Mouse (Mus musculus): ENCODE data around the gene Wdr20.

Gene Wdr20

DNA sequence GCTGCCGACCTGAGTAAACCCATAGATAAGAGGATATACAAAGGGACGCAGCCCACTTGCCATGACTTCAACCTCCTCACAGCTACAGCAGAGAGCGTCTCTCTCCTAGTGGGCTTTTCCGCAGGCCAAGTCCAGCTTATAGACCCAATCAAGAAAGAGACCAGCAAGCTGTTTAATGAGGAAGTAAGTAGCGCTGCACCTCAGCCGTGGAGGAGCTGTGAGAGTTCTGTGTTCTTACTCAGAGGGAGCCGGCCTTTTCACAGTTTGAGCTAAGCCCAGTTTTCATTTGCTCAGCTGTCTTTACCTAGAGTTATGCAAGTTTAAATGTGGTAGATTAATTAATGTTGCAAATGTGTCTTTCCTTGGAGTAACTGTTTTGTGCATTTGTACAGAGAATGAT, 41.6 kb downstream of the Wdr20 start:
- no peak for DNase-seq (ENCODE audit: low spot score)

DNA sequence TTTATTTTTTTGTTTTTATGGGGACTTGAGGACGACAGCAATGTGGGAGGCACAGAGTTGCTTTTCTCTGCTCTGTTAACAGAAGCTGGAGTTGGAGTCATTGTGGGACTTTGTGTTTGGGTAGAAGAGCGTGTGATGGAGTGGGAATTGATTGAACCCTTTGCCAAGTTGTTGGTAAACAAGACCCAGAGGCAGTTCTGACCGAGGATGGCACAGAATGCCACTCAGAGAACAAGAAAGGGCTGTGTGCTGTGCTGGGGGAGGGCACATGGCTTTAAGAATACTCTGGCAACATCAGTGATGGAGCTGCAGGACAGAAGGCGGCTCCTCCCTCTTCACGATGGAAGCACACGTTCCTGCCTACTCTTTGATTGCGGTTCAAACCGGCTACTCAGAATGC, 43.4 kb downstream of the Wdr20 start:
- DNase-seq (ENCODE audit: low spot score) = no peak

DNA sequence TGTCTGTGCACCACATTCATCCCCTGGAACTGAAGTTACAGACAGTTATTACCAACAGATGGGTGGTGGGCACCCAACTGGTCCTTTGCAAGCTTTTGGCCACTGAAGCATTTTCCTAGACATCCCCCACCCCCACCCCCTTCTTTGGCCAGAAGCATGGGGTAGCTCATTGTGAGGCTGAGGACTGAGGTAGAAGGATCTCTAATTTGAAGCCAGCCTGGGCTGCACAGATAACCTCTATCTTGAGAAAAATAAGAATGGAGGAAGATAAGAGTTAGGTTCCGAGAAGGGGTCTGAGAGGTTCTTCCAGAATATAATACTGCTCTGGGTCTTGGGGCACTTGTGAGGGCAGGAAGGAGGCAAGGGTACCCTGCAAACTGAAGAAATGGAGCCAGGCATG, 44.5 kb downstream of the Wdr20 start:
- DNase-seq (ENCODE audit: low spot score) = no peak

DNA sequence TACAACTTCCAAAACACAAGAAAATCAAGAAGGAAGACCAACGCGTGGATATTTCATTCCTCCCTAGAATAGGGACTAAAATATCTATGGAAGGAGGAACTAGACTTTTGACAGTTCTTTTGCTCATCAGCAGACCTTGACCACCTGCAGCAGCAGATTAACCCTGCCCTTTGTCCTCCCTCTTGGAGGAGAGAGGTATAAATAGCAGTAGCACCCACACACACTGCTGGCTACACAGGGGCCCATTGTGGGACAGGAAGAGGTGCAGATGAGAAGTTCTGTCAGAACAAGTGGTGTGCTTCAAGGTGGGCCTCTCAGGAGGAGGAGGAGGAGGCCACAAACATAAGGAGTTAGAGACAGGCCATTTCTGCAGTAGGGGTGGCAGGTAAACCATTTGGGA, 46.5 kb downstream of the Wdr20 start:
- DNase-seq (ENCODE audit: low spot score) = no peak

DNA sequence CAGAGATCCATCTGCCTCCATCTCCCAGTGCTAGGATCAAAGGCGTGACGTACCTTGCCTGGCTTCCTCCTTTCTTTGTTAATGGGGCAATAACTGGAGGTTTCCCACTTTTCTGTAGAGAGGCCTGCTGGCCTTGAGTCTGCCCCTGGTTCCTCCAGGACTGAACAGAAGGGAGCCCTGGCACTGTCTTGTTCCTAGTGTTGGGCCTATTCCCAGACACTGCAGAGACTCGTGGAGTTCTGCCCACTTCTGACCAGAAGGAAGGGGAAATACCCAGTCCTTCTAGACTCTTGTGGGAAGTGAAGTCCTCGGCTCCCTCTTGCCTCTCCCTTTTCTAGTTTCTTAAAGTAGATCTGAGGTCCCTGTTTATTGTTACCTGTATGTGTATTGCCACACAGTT, 48.5 kb downstream of the Wdr20 start:
- DNase-seq (ENCODE audit: low spot score) = no peak

DNA sequence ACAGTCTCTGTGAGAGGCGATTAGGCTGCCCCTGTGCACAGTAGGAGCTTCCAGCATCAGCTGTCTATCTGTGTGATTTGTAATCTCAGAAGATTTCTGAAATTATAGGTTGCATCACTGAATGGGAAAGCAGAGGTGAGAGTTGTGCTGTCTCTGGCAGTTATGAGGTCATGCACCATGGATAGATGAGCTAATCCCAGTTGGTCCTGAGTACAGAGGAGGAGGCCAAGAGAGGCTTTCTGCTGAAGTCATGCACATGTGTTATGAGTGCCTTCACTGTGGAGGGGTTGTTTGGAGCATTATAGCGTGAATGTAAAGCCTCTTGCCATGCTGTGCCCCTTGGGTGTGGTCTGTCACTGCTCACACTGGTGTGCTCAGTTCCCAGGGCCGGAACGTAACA, 52.8 kb downstream of the Wdr20 start:
- no peak for DNase-seq (ENCODE audit: low spot score)

DNA sequence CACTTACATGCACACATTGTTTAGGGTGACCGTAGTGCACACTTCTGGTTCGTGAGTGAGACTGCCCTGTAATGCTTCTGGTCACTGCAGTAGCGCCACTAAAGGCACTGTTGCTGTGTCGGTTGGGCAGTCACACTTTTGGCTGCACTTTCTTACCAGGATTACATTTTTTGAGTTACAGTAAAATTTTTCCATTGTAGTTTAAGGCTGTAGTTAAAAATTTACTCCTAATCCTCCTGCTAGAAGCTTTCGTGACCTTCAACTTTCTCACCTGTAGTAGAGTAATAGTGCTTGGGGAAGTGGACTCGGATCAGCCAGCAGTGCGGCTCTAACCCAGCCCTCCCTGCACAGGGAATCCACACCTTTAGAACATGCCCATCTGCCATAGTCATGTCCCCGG, 53.3 kb downstream of the Wdr20 start:
- no peak for DNase-seq (ENCODE audit: low spot score)

DNA sequence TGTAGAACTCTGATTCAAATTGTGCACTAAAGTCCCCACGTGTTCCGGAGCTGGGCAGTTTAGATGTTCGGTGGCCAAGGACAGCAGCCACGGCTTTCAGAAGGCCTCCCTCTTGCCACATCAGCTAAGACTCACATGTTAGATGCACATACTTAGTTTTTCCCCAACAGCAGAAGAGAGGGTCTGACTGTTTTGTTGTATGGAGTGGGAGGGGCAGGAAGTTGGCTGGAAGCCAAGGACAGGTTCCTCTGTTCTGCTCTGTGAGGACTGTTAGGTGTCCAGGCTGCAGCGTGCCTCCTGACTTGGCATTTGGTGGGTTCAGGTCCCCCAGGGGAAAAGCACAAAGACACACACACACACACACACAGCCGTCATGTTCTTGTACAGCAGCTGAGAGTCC, 57.3 kb downstream of the Wdr20 start:
- DNase-seq (ENCODE audit: low spot score) = no peak

DNA sequence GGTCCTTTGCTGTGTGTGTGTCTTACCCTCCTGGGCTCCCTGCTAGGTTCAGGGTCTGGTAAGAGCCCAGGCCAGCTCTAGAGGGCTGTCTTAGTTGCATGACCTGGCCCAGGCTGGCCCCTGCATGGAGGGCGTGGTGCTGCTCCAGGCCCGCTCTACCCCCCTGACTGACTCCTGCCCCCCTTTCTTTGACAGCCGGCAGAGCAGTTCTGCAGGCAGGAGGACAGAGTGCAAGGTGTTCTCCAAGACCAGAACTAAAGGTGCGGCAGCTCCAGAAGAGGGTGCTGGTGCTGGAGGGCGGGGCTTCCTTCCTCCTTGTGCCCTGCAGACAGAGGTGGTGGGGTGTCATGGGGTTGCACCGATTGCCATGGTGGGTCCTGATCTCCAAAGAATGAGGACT, 59.0 kb downstream of the Wdr20 start:
- DNase-seq (ENCODE audit: low spot score) = no peak

DNA sequence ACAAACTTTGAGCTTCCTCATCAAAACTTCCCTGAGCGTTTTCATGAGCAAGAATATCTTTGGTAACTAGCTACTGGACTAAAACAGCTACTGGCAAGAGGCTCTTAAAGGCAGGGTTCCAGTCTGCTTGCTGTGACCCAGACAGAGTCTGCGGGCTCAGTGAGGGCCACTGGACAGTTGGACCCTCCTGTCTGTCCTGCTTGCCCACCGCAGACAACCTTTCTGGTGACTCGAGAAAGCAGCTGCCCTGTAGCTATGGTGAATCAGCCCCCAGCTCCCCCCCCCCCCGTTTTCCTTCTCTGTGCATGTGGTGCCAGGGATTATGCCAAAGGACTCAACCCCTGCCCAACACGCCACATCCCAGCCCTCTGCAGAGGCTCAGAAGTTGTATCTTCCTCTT, 59.5 kb downstream of the Wdr20 start:
- DNase-seq (ENCODE audit: low spot score) = no peak

DNA sequence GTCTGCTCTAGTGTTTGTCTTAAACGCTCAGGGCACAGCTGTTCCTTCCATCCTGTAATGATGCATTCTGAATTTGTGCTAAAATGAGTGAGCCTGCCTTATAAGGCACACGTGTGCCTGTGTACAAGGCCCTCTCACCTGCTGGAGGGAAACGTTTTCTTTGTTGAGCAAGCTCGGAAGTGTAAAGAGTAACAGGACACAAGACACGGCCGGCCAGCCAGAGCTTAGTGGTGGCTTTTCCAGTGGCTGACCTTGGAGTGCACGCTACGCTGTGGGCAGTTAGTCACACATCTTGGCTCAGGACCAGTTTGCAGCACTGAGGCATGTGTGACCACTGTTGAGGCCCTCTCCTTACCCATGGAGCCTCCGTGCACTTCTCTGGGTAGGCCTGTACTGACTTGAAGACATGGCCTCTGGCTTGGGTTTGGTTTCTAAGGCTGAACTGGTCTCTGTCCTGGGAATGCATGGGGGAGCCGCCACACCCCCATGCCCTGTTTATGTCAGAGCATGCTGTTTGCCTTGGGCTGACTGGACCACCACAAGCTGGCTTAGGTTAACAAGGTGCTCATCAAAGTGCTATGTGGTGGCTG, 60.2 kb downstream of the Wdr20 start:
- DNase-seq (ENCODE audit: low spot score) = no peak

DNA sequence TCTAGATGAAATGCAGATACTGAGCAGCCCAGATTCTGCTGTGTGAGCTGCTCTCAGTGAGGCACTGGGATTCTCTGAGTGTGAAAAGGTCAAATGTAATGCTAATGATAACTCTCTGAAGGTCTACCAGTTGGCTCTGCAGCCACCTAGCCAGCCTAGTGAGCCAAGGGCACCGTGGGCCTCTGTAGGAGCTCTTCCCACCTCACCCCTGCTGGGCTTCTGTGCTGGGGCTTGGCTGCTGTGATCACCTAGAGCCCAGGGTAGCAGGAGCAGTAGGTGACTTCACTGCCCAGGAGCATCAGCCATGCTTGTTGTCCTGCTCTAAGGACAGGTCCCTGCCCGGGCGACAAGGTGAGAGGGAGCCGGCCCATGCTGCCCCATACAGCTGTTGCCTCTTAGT, 61.5 kb downstream of the Wdr20 start:
- DNase-seq (ENCODE audit: low spot score) = no peak

DNA sequence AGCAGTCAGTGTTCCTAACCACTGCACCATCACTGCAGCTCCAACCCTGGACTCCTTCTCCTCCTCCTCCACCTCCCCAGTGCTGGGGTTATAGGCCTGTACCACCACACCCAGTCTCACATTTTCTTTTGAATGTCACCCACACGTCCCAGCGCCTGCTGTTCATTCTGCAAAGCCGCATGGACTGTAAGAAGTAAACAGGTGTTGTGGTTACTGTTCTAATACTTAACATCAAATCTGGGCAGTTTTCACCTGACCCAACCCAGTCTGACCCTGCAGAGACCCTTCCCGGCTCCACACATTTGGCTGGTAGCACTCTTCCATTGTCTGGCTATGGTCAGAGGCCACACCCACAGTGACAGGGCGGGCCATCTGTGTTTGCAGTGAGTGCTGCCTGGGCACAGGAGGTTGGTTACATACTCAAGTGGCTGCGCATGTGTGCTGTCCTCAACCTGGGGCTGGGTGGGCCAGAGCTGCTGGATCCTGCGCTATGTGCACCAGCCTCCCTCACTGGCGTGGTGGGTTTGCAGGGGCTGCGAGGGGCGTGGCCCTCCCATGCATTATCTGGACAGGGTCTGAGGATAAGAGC, 64.2 kb downstream of the Wdr20 start:
- no peak for DNase-seq (ENCODE audit: low spot score)

DNA sequence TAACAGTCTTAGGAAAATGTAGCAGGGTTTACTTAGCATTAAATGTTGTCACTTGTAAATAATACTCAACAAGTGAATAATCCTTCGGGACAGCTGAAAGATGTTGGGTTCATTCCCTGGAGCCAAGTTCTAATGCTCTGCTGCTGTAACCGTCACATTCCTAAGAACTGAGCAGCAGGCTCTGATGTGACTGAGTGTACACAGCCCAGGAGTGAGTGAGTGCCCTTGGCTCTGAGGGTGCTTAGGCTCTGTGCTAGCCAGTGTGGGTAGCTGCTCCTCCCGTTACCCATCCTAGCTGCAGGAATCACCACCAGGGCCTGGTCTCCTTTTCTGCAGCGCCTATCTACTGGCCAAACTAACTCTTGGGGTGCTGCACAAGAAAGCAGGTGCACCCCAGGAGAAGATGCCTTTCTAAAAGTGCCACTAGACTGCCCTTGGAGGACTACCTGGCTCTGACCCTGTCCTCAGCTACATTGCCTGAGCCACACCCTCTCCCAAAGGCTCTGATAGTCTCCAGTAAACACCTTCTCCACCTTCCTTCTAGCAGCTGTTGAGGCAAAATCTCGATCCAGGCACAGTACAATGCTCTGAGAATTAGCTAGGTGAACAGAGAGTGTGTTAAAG, 65.0 kb downstream of the Wdr20 start:
- DNase-seq (ENCODE audit: low spot score) = no peak

DNA sequence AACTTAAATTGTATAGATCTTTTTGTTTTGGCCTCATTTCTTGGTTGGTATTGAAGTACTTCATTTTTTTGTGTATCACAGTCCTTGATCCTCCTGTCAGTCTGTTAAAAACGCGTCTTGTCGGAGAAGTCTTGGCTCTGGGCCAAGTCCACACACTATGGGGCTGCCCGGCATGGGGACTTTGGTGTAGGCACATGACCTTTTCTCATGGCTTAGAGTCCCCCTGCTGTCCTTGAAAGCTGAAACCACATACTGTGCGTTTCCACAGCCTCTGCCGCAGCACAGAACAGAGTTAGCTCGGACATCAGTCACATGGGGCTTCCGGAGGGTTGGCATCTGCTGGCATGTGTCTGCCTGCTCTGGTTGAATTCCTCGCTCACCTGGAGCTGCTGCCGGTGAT, 66.5 kb downstream of the Wdr20 start:
- peak; percentile 54 for DNase-seq (ENCODE audit: low spot score)

DNA sequence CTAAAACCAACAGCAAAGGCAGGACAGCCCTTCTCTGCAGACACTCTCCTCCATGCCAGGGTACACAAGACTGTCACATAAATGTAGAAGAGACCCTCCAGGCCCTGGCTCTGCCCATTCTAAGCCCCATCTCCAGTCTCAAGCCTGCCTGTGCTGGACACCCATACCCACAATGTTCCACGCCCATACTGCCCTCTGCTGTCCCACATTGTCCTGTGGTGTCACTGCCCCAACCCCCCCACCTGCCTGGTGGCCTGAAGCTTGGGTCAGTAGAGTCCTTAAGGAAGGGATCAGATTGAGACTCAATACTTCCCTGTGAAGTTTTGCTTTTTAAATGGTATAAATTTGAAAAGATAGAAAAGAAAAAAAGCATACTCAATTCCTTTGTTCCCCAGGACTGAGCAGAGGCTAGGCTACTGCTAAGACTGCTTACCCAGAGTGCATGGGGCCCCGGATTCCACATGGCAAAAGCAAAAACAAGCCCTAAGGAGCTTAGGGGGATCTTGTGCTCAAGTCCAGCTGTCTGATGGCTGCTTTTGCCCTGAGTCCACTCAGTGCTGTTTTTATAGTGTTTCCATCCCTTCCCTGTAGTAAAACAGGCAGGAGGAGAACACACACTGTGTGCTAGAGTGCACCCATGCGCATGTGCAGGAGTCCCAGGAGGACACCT, 68.7 kb downstream of the Wdr20 start:
- no peak for DNase-seq (ENCODE audit: low spot score)

DNA sequence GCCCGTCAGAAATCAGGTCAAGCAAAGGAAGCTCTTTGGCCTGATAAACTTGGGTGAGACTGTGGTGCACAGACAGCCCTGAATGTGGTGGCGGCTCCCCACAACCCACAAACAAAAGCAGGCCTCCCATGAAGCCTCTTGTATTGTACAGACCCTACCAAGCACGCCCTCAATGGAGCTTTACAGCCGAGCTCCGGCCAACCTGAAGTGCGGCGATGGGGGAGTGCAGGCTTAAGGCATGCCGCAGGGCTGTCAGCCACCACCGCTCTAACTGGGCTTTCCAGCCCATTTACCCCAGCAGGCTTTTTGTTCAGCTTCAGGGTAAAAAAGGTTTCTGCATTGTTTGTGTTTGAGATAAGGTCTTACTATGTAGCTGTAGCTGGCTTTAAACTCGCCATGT, 70.7 kb downstream of the Wdr20 start:
- peak; percentile 26 for DNase-seq (ENCODE audit: low spot score)

DNA sequence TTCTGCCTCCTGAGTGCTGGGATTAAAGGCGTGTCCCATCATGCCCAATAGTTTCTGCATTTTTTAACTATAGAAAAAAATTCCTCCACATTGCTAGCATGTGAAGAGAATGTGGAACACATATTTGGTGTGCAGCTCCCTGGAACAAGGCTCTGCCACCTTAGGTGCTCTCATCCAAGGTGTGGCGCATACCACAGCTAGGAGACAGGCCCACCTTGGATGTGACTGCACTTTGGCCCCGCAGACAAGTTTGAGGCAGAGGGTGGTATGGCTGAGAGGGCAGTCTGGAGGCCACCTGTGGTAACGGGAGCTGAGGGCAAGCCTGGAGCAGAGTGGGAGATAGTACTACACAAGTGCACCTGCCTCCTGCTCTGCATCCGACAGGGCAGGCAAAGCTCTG, 71.1 kb downstream of the Wdr20 start:
- DNase-seq (ENCODE audit: low spot score) = no peak

DNA sequence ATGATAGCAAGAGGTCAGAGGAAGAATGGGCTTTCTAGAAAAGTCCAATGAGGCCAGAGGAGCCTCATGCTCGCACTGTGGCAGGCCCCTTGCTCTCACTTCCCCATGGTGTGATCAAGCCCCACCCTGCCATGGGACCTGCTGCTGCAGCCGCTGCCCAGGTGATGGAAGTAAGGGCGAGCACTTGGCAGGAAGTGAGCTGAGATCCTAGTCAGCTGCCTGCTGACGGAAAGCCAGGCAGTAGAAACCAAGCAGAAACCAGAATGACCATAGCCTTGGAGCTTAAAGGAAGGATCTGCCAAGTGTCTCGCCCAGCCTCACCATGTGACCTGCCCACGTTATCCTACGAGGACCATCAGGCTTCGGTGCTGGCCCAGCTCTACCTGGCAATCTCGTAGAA, 75.4 kb downstream of the Wdr20 start:
- no peak for DNase-seq (ENCODE audit: low spot score)

DNA sequence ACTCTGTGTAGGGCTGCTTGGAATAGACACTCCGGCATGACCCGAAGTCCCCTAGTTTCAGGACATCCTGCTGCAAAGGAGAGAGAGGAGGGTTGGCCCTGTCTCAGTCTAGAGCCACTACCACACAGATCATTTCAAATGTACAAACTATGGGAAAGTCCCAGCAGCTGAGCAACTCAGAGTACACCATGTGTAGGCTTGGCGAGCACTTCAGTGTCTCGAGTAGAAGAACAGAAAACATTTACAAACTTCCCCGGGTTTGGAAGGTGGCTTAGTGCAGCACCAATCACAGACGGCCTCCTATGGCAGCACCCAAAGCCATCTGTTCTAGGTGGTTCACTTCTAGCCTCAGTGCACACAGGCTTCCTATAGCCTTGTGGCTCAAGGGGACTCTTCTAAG, 75.9 kb downstream of the Wdr20 start:
- DNase-seq (ENCODE audit: low spot score) = no peak

DNA sequence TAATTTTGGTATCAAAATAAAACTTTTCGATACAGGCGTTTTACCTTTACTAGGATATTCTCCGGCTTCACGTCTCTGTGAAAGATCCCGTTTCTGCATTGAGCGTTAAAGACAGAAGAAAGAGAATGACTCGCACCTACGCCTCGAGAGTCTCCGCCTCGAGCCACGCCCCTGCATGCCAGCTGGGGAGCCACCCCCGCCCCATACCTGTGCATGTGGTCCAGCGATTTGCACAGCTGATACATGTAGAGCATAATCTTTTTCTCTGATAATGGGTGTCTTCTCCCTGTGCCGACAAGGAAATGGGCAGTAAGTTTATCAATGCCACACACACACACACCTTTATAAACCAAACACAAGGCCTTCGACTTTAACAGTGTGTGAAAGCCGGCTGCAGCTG, 77.2 kb downstream of the Wdr20 start:
- no peak for DNase-seq (ENCODE audit: low spot score)

DNA sequence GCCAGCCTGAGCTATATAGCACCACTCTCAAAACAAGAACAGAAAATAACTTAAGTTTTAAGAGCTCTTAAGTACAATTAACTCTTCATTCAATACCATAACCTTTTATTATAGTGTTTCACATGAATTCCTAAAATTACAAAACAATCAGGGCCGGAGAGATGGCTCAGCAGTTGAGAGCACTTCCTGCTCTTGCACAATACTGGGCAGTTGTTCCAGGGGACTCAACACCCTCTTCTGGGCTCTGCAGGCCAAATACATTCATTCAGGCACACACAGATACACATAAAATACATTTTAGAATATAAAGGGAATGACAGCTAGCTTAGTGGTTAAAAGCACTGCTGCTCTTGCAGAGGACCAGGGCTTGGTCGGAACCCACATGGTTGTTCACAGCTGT, 79.1 kb downstream of the Wdr20 start:
- no peak for DNase-seq (ENCODE audit: low spot score)

DNA sequence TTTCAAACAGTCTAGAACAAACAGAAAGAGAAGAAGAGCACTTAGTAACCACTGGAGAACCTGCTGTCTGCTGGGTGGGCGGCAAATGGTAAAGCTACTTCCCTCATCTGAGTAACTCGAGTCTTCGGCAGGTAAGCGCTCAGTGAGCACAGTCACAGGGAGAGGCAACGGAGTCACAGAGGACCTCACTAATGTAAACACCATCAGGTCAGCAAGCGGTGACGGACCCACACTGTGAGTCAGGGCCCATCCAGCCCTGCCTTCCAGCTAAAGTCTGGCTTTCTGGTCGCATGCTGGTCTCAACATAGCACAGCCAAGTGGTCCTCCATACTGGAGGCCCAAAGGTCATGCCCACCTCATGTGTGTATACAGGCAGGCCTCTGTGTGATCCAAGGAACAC, 81.6 kb downstream of the Wdr20 start:
- DNase-seq (ENCODE audit: low spot score) = no peak

DNA sequence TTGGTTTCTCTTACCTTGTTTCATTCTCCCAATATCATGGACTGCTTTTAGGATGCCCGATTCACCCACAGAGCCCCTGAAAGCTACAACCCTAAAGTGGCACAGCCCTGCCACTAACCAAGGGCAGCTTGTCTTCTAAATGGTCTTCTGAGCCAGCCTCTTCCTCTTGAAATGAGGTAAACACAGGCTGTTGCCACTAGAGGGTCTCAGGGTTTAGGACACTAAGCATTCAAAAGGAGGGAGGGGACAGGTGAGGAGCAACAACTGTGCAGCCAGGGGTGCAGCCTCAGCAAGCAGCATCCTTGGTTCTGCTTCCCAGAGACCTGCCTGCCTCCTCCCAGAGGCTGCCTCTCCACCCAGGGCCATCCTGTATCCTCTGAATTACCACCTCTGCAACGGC, 84.0 kb downstream of the Wdr20 start:
- DNase-seq (ENCODE audit: low spot score) = no peak
